Mouse (Mus musculus): ENCODE measurements around the gene Dennd4a. TPM values are rescaled to one million over a fixed set of nuclear protein-coding genes. Genes with fewer than 3 reads are reported as not detected.

Dennd4a gene
- polyA plus RNA-seq, 1 experiment from 2014 or later, result 3.1 TPM

- ATAC-seq, result no peak
- WGBS, result 39% methylated on average over 7 of the region's 7 CpGs
- H3K4me1 ChIP-seq (replicated peaks; ENCODE audit: control insufficient read depth, insufficient read depth, low read length), result no peaks in the 10 kb centered on the region
These were observed 142.1 kb downstream of the Dennd4a start for GRCm38 (mm10) chr9:64953190-64953589.

GRCm38 (mm10) chr9:64956337-64956736 lies 145.2 kb downstream of the Dennd4a start:
- Histone ChIP-seq H3K9ac (ENCODE audit: low read depth, low read length) (no peak overlapping the region), H3K27me3 (replicated peaks; ENCODE audit: control insufficient read depth, insufficient read depth, low read length) (0 out of 2 replicates have a peak, but pooled peaks cover 2% of the 10 kb centered on the region), H3K9me3 (ENCODE audit: control insufficient read depth) (no peaks in the 10 kb centered on the region), H3K4me1 (replicated peaks; ENCODE audit: control insufficient read depth, insufficient read depth, low read length) (no peaks in the 10 kb centered on the region), H3K4me2 (replicated peaks; ENCODE audit: low read depth) (peak overlapping the region; percentile 58), H3K27ac (ENCODE audit: low read depth, low read length) (no peak overlapping the region), H3K4me3 (ENCODE audit: low read depth, low read length) (peak overlapping the region; percentile 20; the same call in 1 of the 2 replicates), H3K36me3 (ENCODE audit: control insufficient read depth, insufficient read depth) (no peaks in the 10 kb centered on the region)
- ATAC-seq, result no peak
- WGBS, result 20% methylated on average over 12 of the region's 12 CpGs
- no peak for TF ChIP-seq CTCF (IDR thresholded peaks at IDR 0.05; ENCODE audit: low read depth)

More at GRCm38 (mm10) chr9:64953190-64953589, 142.1 kb downstream of the Dennd4a start:
- no peak overlapping the region for H3K4me2 ChIP-seq (replicated peaks; ENCODE audit: low read depth)
- no peak for TF ChIP-seq CTCF (IDR thresholded peaks at IDR 0.05; ENCODE audit: low read depth)
- no peak overlapping the region for H3K4me3 ChIP-seq (ENCODE audit: low read depth, low read length)
- H3K9ac ChIP-seq (ENCODE audit: low read depth, low read length), result no peak overlapping the region
- no peaks in the 10 kb centered on the region for H3K36me3 ChIP-seq (ENCODE audit: control insufficient read depth, insufficient read depth)
- no peaks in the 10 kb centered on the region for H3K9me3 ChIP-seq (ENCODE audit: control insufficient read depth)
- no peak overlapping the region for H3K27ac ChIP-seq (ENCODE audit: low read depth, low read length)
- H3K27me3 ChIP-seq (replicated peaks; ENCODE audit: control insufficient read depth, insufficient read depth, low read length), result 0 out of 2 replicates have a peak, but pooled peaks cover 2% of the 10 kb centered on the region

- no peak for TF ChIP-seq CTCF (IDR thresholded peaks at IDR 0.05; ENCODE audit: low read depth)
- H3K9ac ChIP-seq (ENCODE audit: low read depth, low read length), result no peak overlapping the region
- no peak overlapping the region for H3K27ac ChIP-seq (ENCODE audit: low read depth, low read length)
- no peaks in the 10 kb centered on the region for H3K36me3 ChIP-seq (ENCODE audit: control insufficient read depth, insufficient read depth)
- H3K4me2 ChIP-seq (replicated peaks; ENCODE audit: low read depth), result no peak overlapping the region
- no peaks in the 10 kb centered on the region for H3K9me3 ChIP-seq (ENCODE audit: control insufficient read depth)
- H3K4me1 ChIP-seq (replicated peaks; ENCODE audit: control insufficient read depth, insufficient read depth, low read length), result no peaks in the 10 kb centered on the region
- ATAC-seq, result no peak
- H3K4me3 ChIP-seq (ENCODE audit: low read depth, low read length), result no peak overlapping the region
- H3K27me3 ChIP-seq (replicated peaks; ENCODE audit: control insufficient read depth, insufficient read depth, low read length), result 0 out of 2 replicates have a peak, but pooled peaks cover 2% of the 10 kb centered on the region
- WGBS, result 91% methylated on average over 3 of the region's 3 CpGs
These were observed 146.1 kb downstream of the Dennd4a start for GRCm38 (mm10) chr9:64957276-64957675.

GRCm38 (mm10) chr9:64960117-64960977 lies 149.2 kb downstream of the Dennd4a start, which contains the start of gene Ints14:
Gene Ints14, plus strand, starts transcription at chr9:64960905.
- H3K9me3 ChIP-seq (ENCODE audit: control insufficient read depth), result no peaks in the 10 kb centered on the region
- peak within 1 kb of the TSS; percentile 68 for H3K4me2 ChIP-seq (replicated peaks; ENCODE audit: low read depth)
- peak; percentile 92 for TF ChIP-seq CTCF (IDR thresholded peaks at IDR 0.05; ENCODE audit: low read depth)
- ATAC-seq, result peak; percentile 94
- H3K36me3 ChIP-seq (ENCODE audit: control insufficient read depth, insufficient read depth), result peaks cover 9% of the 10 kb centered on the region; the same call in 1 of the 2 replicates
- H3K4me3 ChIP-seq (ENCODE audit: low read depth, low read length), result peak within 1 kb of the TSS; percentile 91
- no peaks in the 10 kb centered on the region for H3K4me1 ChIP-seq (replicated peaks; ENCODE audit: control insufficient read depth, insufficient read depth, low read length)
- 6% methylated on average over 29 of the region's 29 CpGs for WGBS
- no peaks in the 10 kb centered on the region for H3K27me3 ChIP-seq (replicated peaks; ENCODE audit: control insufficient read depth, insufficient read depth, low read length)
- peak within 1 kb of the TSS; percentile 88 for H3K27ac ChIP-seq (ENCODE audit: low read depth, low read length)
- peak within 1 kb of the TSS; percentile 90 for H3K9ac ChIP-seq (ENCODE audit: low read depth, low read length)

- H3K36me3 ChIP-seq (ENCODE audit: control insufficient read depth, insufficient read depth), result peaks cover 15% of the 10 kb centered on the region; the same call in 1 of the 2 replicates
- H3K27me3 ChIP-seq (replicated peaks; ENCODE audit: control insufficient read depth, insufficient read depth, low read length), result no peaks in the 10 kb centered on the region
- no peaks in the 10 kb centered on the region for H3K9me3 ChIP-seq (ENCODE audit: control insufficient read depth)
- peak overlapping the region; percentile 90 for H3K9ac ChIP-seq (ENCODE audit: low read depth, low read length)
- peak overlapping the region; percentile 88 for H3K27ac ChIP-seq (ENCODE audit: low read depth, low read length)
- ATAC-seq, result peak; percentile 72
- H3K4me3 ChIP-seq (ENCODE audit: low read depth, low read length), result peak overlapping the region; percentile 91
- 0% methylated on average over 15 of the region's 17 CpGs for WGBS
- H3K4me1 ChIP-seq (replicated peaks; ENCODE audit: control insufficient read depth, insufficient read depth, low read length), result no peaks in the 10 kb centered on the region
- TF ChIP-seq CTCF (IDR thresholded peaks at IDR 0.05; ENCODE audit: low read depth), result no peak
- H3K4me2 ChIP-seq (replicated peaks; ENCODE audit: low read depth), result peak overlapping the region; percentile 68
These were observed 149.8 kb downstream of the Dennd4a start for GRCm38 (mm10) chr9:64960978-64961320.

Other genes starting within 250 kb of the Dennd4a start
- 1,986 and 2,053 TPM in 2 replicates for gene Rab11a, start 73.6 kb upstream of the Dennd4a start, polyA plus RNA-seq (2015; fragmentation: Nextera tagmentation; extraction: Ambion mirVana)
- gene Slc24a1, start 140.3 kb downstream of the Dennd4a start, polyA plus RNA-seq (2015; fragmentation: Nextera tagmentation; extraction: Ambion mirVana), result 0.04 TPM in 1 of 2 replicates, not detected in the other
- 23.1 and 23.8 TPM in 2 replicates for gene Ints14, start 149.6 kb downstream of the Dennd4a start, polyA plus RNA-seq (2015; fragmentation: Nextera tagmentation; extraction: Ambion mirVana)
- 43.9 and 46.8 TPM in 2 replicates for gene Hacd3, start 210.4 kb downstream of the Dennd4a start, polyA plus RNA-seq (2015; fragmentation: Nextera tagmentation; extraction: Ambion mirVana)
- 14.1 and 14.8 TPM in 2 replicates for gene Dpp8, start 221.1 kb downstream of the Dennd4a start, polyA plus RNA-seq (2015; fragmentation: Nextera tagmentation; extraction: Ambion mirVana)

Measured in intestine, postnatal 0 days (tissue).